Mouse (Mus musculus): ENCODE measurements around the gene Ubfd1. TPM values are rescaled to one million over a fixed set of nuclear protein-coding genes. Genes with fewer than 3 reads are reported as not detected.
A peak's percentile ranks its signal among the peaks of the same experiment; 100 is the strongest.
"Not testable (repeated sequence)": the region's sequence is repeated elsewhere in the genome, so short reads cannot be mapped to it uniquely, and the experiment has no call there.

Gene Ubfd1
- polyA plus RNA-seq, 2 experiments from 2014 or later, result 10.2 to 10.4 TPM

- no peak for ATAC-seq
Measured at GRCm38 (mm10) chr7:122087195-122087982, 20.4 kb downstream of the Ubfd1 start.

DNA sequence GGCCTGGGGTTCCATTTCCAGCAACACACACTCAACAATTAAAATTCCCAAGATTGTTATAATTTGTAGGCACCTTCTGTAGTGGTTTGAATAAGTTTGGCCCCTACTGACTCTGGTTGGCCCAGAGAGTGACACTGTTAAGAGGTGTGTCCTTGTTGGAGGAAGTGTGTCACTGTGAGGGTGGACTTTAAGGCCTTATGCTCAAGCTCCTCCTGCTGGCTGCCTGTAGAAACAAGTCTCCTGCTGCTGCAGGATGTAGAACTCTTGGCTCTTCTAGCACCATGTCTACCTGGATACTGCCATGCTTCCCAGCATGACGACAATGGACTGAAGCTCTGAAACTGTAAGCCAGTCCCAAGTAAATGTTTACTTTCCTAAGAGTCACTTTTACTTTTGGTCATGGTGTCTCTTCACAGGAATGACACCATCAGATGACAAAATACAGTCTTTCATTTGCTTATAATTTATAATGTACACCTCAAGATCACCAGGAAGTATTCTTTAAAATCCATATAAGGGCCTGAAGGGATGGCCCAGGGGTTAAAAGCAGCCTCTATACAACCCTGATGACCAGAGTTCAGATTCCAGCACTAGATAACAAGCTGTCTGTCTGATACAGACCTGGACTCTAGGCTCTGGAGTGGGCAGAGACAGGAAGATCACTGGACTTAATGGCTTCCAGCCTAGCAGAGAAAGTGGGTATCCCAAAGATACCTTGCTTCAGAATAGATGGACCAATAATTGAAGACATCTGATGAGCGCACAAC lies 27.8 kb downstream of the Ubfd1 start:
- peak; percentile 35 for ATAC-seq

DNA sequence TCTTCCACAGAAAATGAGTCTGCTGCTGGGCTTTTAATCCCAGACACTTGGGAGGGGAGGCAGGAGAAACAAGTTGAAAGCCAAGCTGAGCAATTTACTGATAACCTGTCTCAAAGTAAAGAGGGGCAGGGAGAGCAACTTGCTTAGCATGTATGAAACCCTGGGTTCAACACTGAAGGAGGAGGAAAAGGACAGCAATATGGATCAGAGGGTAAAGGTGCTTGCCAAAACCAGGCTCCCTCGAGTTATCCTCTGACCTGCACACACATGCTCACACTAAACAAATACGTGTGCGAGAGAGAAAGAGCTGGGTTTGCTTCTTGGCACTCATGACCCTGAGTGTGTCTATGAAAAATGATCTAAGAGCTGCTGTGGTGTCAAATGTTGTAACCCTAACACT lies 31.0 kb downstream of the Ubfd1 start:
- no peak for ATAC-seq

DNA sequence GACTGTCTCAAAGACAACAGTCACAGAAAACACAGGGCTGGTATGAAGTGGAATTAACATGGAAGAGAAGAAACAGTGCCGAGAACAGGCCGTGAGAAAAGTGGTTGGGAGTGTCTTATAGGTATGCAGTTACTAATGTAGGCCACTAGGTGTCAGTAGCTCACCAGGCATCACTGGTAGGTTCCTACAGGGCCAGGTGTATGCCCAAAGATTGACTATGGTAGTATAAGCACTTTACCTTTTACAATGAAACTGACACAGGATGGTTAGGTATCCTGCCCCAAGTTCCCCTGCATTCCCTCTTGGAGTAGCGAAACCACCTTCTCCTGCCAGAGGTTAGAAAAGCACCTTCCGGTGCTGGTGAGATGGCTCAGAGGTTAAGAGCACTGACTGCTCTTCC lies 32.2 kb downstream of the Ubfd1 start:
- peak; percentile 64 for ATAC-seq

DNA sequence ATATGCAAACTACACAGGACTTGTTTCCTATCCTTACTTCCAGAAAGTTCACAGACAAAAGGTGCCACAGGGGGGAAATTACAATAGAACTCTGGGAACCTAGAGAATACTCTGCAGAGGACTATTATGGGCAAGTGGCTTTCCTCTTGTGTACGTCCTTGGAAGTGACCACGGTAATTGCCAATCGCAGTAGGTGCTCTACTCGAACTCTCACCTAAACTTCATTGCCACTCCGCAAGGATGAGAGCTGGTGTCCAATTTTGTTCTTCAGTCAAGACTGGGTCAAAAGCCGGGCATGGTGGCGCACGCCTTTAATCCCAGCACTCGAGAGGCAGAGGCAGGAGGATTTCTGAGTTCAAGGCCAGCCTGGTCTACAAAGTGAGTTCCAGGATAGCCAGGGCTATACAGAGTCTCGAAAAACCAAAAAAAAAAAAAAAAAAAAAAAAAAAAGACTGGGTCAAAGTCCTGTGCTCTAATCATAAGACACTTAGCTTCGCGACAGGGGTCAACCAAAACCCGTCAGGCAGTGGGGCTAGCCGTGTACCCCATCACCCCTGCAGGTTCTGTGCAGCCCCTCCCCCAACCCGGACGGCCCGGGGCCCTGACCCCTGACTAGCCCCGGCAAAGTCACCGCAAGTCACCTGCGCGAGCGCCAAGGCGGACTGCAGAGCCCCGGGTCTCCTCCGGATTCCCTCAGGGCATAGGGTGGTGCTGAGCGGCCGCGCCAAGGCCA lies 34.2 kb downstream of the Ubfd1 start:
- not testable (repeated sequence) for ATAC-seq

GRCm38 (mm10) chr7:122101747-122102244 lies 34.8 kb downstream of the Ubfd1 start, which contains the start of gene Ndufab1:
TSS of gene Ndufab1 (minus strand) at chr7:122101886.
- peak; percentile 99 for ATAC-seq

GRCm38 (mm10) chr7:122108206-122108605 lies 41.2 kb downstream of the Ubfd1 start:
- no peak for ATAC-seq

DNA sequence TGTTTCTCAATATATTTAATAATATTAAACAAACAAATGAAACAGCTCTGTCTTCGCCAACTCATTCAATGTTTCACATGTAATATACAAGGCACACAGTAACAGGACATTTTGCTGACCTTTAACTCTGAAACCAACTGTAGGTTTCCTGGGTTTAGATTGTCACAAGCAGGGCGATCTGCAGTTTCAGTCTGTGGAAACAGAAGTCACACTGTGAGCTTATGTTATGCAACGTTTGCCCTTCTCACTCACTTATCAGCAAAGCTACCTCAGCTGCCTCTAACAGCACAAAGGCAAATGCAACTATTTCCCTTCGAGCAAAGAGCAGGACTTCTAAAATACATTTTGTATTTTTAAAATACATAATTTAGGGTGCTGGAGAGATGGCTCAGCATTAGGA lies 56.5 kb downstream of the Ubfd1 start:
- no peak for ATAC-seq

- ATAC-seq, result no peak
Measured at GRCm38 (mm10) chr7:122125636-122126035, 58.7 kb downstream of the Ubfd1 start.

GRCm38 (mm10) chr7:122126946-122127345 lies 60.0 kb downstream of the Ubfd1 start:
- ATAC-seq, result no peak

Other genes starting within 250 kb of the Ubfd1 start
- not detected for gene Scnn1b, start 202.1 kb upstream of the Ubfd1 start, polyA plus RNA-seq (2017; shearing (Covaris generic))
- gene Cog7, start 85.5 kb upstream of the Ubfd1 start, polyA plus RNA-seq (2017; shearing (Covaris generic)), result 10 to 100 TPM in 1 of 2 experiments, 1 to 10 TPM in 1; 7.4 to 14.7 TPM
- 1 to 10 TPM; 1.1 to 1.8 TPM for gene Gga2, start 46.0 kb upstream of the Ubfd1 start, polyA plus RNA-seq (2017; shearing (Covaris generic))
- 1 to 10 TPM; 6.6 to 7.5 TPM for gene Ears2, start 88 bp downstream of the Ubfd1 start, polyA plus RNA-seq (2017; shearing (Covaris generic))
- gene Ndufab1, start 34.7 kb downstream of the Ubfd1 start, polyA plus RNA-seq (2017; shearing (Covaris generic)), result 100 to 1,000 TPM; 117 to 166 TPM
- gene Palb2, start 65.8 kb downstream of the Ubfd1 start, polyA plus RNA-seq (2017; shearing (Covaris generic)), result 10 to 100 TPM in 1 of 2 experiments, 1 to 10 TPM in 1; 10.0 to 12.7 TPM
- 100 to 1,000 TPM in 1 of 2 experiments, 10 to 100 TPM in 1; 97.3 to 118 TPM for gene Dctn5, start 65.9 kb downstream of the Ubfd1 start, polyA plus RNA-seq (2017; shearing (Covaris generic))
- gene Plk1, start 92.3 kb downstream of the Ubfd1 start, polyA plus RNA-seq (2017; shearing (Covaris generic)), result 10 to 100 TPM in 1 of 2 experiments, 1 to 10 TPM in 1; 5.3 to 17.9 TPM
- gene Ern2, start 119.0 kb downstream of the Ubfd1 start, polyA plus RNA-seq (2017; shearing (Covaris generic)), result under 1 TPM in 1 of 2 experiments, not detected in 1; 0.11 TPM
- gene Chp2, start 152.3 kb downstream of the Ubfd1 start, polyA plus RNA-seq (2017; shearing (Covaris generic)), result not detected
- 10 to 100 TPM; 64.4 to 70.8 TPM for gene Prkcb, start 221.6 kb downstream of the Ubfd1 start, polyA plus RNA-seq (2017; shearing (Covaris generic))